Mouse (Mus musculus): ENCODE measurements at regions not wholly inside any gene's neighbourhood (a gene's known extent, or its start where the extent isn't known, plus 50 kb on each side); places are given as distances from the start of the nearest gene placed in this dataset.

- Histone ChIP-seq H3K4me1 (replicated peaks) (no peaks in the 10 kb centered on the region), H3K4me3 (replicated peaks) (no peak overlapping the region), H3K27ac (replicated peaks) (no peak overlapping the region), H3K9me3 (replicated peaks) (no peaks in the 10 kb centered on the region), H3K36me3 (replicated peaks) (no peaks in the 10 kb centered on the region), H3K4me2 (no peak overlapping the region), H3K27me3 (no peaks in the 10 kb centered on the region), H3K9ac (no peak overlapping the region)
- WGBS (ENCODE audit: insufficient replicate concordance): 70% methylated on average over 2 of the region's 2 CpGs
- ATAC-seq (ENCODE audit: insufficient read depth): no peak
Observed at GRCm38 (mm10) chr1:142738376-142738775, 902.1 kb upstream of the B3galt2 start.

GRCm38 (mm10) chr1:142742307-142742706, 898.2 kb upstream of the B3galt2 start:
- 5% methylated on average over 2 of the region's 2 CpGs for WGBS (ENCODE audit: insufficient replicate concordance)
- H3K27me3 ChIP-seq: no peaks in the 10 kb centered on the region
- no peak overlapping the region for H3K4me2 ChIP-seq
- no peak for ATAC-seq (ENCODE audit: insufficient read depth)
- H3K27ac ChIP-seq (replicated peaks): no peak overlapping the region
- no peak overlapping the region for H3K4me3 ChIP-seq (replicated peaks)
- H3K4me1 ChIP-seq (replicated peaks): no peaks in the 10 kb centered on the region
- no peaks in the 10 kb centered on the region for H3K9me3 ChIP-seq (replicated peaks)
- H3K9ac ChIP-seq: no peak overlapping the region
- no peaks in the 10 kb centered on the region for H3K36me3 ChIP-seq (replicated peaks)

GRCm38 (mm10) chr1:142771010-142771409, 869.5 kb upstream of the B3galt2 start:
- WGBS (ENCODE audit: insufficient replicate concordance): 71% methylated on average over 2 of the region's 2 CpGs
- H3K4me3 ChIP-seq (replicated peaks): no peak overlapping the region
- H3K4me2 ChIP-seq: no peak overlapping the region

More at GRCm38 (mm10) chr1:142771010-142771409, 869.5 kb upstream of the B3galt2 start:
- Histone ChIP-seq H3K9me3 (replicated peaks) (no peaks in the 10 kb centered on the region), H3K27ac (replicated peaks) (no peak overlapping the region), H3K36me3 (replicated peaks) (no peaks in the 10 kb centered on the region), H3K9ac (no peak overlapping the region), H3K27me3 (no peaks in the 10 kb centered on the region), H3K4me1 (replicated peaks) (no peaks in the 10 kb centered on the region)
- ATAC-seq (ENCODE audit: insufficient read depth): no peak
